Mouse (Mus musculus): ENCODE data around the gene Tbc1d15.

The Tbc1d15 gene

GRCm38 (mm10) chr10:115251088-115251934 is at the start of gene Tbc1d15:
Gene Tbc1d15, minus strand, starts transcription at chr10:115251467.
- DNase-seq (ENCODE audit: low spot score): peak; percentile 98

- no peak for DNase-seq (ENCODE audit: low spot score)
Observed at GRCm38 (mm10) chr10:115298683-115299082, 47.4 kb upstream of the Tbc1d15 start.

GRCm38 (mm10) chr10:115297582-115297981 is 46.3 kb upstream of the Tbc1d15 start:
- no peak for DNase-seq (ENCODE audit: low spot score)

GRCm38 (mm10) chr10:115296401-115296935 is 45.2 kb upstream of the Tbc1d15 start:
- DNase-seq (ENCODE audit: low spot score): no peak

- no peak for DNase-seq (ENCODE audit: low spot score)
Observed at GRCm38 (mm10) chr10:115295162-115295561, 43.9 kb upstream of the Tbc1d15 start.

- no peak for DNase-seq (ENCODE audit: low spot score)
Observed at GRCm38 (mm10) chr10:115294715-115295114, 43.4 kb upstream of the Tbc1d15 start.

- no peak for DNase-seq (ENCODE audit: low spot score)
Observed at GRCm38 (mm10) chr10:115293946-115294345, 42.7 kb upstream of the Tbc1d15 start.

- no peak for DNase-seq (ENCODE audit: low spot score)
Observed at GRCm38 (mm10) chr10:115290671-115291070, 39.4 kb upstream of the Tbc1d15 start.

- DNase-seq (ENCODE audit: low spot score): no peak
Observed at GRCm38 (mm10) chr10:115288856-115289255, 37.6 kb upstream of the Tbc1d15 start.

- no peak for DNase-seq (ENCODE audit: low spot score)
Observed at GRCm38 (mm10) chr10:115284170-115284569, 32.9 kb upstream of the Tbc1d15 start.

- no peak for DNase-seq (ENCODE audit: low spot score)
Observed at GRCm38 (mm10) chr10:115281381-115281780, 30.1 kb upstream of the Tbc1d15 start.

GRCm38 (mm10) chr10:115271649-115272048 is 20.4 kb upstream of the Tbc1d15 start:
- DNase-seq (ENCODE audit: low spot score): no peak

GRCm38 (mm10) chr10:115270612-115271390 is 19.5 kb upstream of the Tbc1d15 start:
- no peak for DNase-seq (ENCODE audit: low spot score)

- no peak for DNase-seq (ENCODE audit: low spot score)
Observed at GRCm38 (mm10) chr10:115262926-115263562, 11.8 kb upstream of the Tbc1d15 start.

GRCm38 (mm10) chr10:115262261-115262660 is 11.0 kb upstream of the Tbc1d15 start:
- DNase-seq (ENCODE audit: low spot score): no peak

GRCm38 (mm10) chr10:115261428-115261827 is 10.2 kb upstream of the Tbc1d15 start:
- DNase-seq (ENCODE audit: low spot score): no peak

GRCm38 (mm10) chr10:115256162-115256561 is 4.9 kb upstream of the Tbc1d15 start:
- no peak for DNase-seq (ENCODE audit: low spot score)

- DNase-seq (ENCODE audit: low spot score): no peak
Observed at GRCm38 (mm10) chr10:115253521-115253920, 2.3 kb upstream of the Tbc1d15 start.

- no peak for DNase-seq (ENCODE audit: low spot score)
Observed at GRCm38 (mm10) chr10:115252321-115252757, 1.1 kb upstream of the Tbc1d15 start.

GRCm38 (mm10) chr10:115250235-115251087 is 806 bp downstream of the Tbc1d15 start:
- DNase-seq (ENCODE audit: low spot score): no peak

- no peak for DNase-seq (ENCODE audit: low spot score)
Observed at GRCm38 (mm10) chr10:115248041-115248440, 3.2 kb downstream of the Tbc1d15 start.

All from testis, postnatal 14 days (tissue).